Mouse (Mus musculus) T-helper 17 cell (primary cell): ENCODE measurements at regions not wholly inside any gene's neighbourhood (a gene's known extent, or its start where the extent isn't known, plus 50 kb on each side); places are given as distances from the start of the nearest gene placed in this dataset.

Experiments used
- in situ Hi-C, 2 experiments: fragments of 300-600 bp; cut with MboI, MseI; formaldehyde crosslinking; loops; 1 replicate in 1 of 2; 2 replicates in 1 of 2; pipeline ENCODE4 v1.15.1; 2025; ENCODE audit warnings: high pct_unique_total_duplicates in 2 of 2

- in situ Hi-C loops, result loop anchor here in 1 of 2 experiments (5.0 to 10.0 kb wide), 2 partner anchors 63 to 95 kb away; no protein-coding TSS in a partner anchor
Measured at GRCm38 (mm10) chr10:99459823-99460361, 196.9 kb downstream of the Dusp6 start.

DNA sequence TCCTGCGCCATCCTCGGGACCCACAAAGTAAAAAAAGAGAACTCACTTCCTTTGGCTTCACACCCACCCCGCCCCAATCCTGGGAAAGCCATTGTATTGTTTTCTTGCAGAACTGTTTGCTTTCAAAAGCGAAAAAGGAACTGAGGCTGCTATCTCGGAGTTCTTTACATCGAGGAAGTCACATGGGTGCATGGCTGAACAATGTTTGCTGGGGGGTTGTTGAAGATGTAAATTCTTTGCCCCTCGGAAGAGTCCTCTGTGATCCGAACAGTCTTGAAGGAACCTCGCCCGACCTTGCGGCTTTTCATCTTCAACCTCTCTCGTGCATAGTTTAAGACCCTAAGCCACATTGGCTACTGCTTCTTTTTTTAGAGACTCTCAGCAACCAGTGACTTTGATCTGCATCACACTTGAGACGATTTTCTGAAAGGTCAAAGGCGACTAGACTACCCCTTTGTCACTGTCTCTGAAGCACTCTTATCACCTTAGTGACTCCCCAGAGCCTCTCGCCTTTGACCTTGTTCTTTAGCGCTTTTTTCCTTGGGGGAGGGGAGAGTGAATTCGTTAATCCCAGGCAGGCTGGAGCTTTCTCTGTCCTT lies 197.9 kb downstream of the Dusp6 start:
- in situ Hi-C loops, result loop anchor here in 1 of 2 experiments (10.0 kb wide), 1 partner anchor 94 kb away; no protein-coding TSS in a partner anchor

DNA sequence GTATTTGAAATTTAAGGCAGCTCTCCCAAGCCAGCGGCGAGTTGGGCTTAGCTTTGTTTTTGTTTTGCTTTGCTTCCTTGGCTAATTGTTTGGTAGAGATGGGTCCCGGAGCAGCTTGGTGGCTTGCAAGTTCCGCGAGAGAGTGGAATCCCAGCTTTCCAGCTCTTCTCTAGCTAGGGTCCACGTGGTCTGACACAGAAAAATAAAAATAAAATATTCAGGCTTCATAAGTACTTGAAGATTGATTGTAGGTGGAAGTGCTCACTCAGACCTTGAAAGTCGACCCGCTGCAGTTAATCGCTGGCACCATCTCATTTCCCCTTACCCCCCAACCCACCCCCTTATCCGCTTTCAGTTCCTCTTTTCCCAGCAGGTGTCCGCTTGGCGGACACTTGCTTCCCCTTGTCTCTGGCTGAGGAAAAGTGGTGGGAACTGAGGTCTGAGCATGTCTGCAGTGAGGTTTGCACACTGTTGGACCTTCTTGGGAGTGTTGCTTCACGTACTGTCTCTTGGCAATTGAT lies 198.5 kb downstream of the Dusp6 start:
- in situ Hi-C loops, result loop anchor here in 1 of 2 experiments (10.0 kb wide), 1 partner anchor 93 kb away; no protein-coding TSS in a partner anchor

DNA sequence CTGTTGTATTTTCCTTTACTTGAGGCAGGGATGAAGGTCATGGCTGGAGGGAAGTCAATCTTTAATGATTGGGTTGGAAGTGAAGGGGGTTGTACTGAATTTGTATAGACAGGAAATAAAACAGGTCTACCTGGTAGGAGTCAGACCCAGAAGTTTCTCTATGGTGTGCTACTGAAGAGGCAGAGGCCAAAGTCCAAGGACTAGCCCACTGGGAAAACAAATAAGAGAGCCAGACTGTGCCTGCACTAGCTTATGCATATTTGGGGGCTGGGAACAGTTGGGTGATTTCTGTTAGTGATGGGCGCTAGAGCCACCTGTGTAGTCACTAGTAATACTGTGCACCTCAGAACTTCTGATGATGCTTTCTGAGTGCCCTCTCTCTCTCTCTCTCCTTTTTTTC lies 203.7 kb downstream of the Dusp6 start:
- in situ Hi-C loops, result loop anchor here in 1 of 2 experiments (10.0 kb wide), 1 partner anchor 88 kb away; no protein-coding TSS in a partner anchor

DNA sequence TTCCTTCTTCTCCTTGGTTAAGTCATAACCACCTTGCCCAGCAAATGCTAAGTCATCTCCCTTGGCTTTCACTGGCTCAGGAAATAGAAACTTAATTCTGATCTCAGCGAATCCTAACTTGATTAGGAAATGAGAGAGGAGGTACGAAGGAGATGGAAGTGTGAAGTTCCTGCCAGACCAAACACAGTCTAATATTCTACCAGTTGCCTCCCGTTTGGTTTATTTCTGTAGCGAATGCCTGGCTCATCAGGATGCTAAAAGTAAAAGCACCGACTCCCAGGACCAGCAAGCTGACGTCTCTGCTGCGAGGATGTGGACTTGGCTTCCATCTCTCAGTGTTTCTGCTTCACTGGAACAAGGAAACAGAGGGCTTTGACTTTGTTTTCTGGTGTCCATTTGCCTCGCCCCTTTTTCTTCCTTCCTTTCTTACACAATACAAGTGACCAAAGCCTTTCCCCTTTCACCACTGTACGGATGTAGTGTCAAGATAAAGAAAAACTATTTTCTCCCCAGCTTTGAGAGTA lies 204.3 kb downstream of the Dusp6 start:
- in situ Hi-C loops, result loop anchor here in 1 of 2 experiments (10.0 kb wide), 1 partner anchor 87 kb away; no protein-coding TSS in a partner anchor

DNA sequence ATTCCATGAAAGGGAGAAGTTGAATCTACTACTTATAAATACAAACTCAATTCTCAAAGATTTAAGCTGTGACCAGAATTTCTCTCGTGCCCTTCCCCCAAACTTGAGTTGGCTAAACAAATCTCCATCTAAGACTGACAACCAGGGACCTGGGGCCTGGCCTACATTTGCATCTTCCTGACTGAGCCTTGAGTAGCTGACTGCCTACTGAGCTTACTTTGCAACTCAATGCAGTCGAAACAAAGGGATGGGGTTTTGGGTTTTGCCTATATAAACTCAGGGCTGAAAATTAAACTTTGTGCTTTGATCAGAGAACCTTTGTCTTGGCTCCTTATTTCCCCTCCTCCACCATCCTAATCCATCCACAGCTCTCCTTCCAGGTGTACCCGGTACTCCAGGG lies 205.9 kb downstream of the Dusp6 start:
- in situ Hi-C loops, result loop anchor here in 1 of 2 experiments (10.0 kb wide), 1 partner anchor 86 kb away; no protein-coding TSS in a partner anchor

DNA sequence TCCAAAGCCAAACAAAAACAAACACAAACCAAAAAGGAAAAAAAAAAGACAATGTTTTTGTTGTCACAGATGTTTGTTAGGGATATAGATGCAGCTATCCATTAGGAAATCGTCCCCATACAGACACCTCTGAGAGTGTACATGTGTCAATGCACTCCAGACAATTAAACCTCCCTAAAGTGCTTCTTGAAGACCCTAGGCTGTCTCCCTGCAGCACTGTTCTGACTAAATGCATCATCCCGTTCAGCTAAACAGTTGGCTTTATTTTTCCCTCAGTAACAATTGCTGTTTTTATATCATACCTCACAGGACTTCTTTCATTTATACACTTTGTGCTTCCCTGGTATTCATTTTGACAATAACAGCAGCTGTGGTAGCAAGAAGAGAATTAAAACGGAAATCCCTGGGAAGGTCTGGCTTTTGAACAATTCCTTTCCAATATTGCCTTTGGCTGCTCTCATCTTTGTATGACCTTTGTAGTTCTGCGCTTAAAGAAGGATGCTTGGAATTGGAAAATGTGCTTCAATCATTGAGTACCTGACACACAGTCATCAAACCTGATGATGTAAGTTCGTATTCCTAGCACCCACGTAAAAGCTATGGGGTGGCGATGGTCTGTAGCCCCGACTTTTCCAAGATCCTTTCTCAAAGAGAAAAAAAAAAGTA lies 208.9 kb downstream of the Dusp6 start:
- in situ Hi-C loops, result no loop called here

DNA sequence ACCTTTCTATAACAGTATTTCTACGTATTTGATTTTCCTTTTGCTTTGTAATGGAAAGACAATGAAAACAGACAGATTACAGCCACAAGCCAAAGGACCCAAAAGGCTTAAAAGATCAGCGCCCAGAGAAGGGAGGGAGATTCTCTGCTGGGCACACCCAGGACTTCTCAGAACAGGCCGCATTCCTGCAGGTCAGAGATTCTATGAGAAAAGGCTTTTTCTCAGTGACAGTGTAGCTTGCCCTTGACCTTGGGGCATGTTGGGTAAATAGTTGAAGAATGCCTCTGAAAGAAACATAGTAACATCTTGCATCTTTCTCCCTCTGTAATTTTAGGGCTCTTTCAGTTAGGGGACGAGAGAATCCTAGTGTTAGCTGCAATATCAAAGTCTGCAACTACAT lies 209.8 kb downstream of the Dusp6 start:
- in situ Hi-C loops, result no loop called here

GRCm38 (mm10) chr10:99473758-99474157 lies 210.7 kb downstream of the Dusp6 start:
- in situ Hi-C loops, result no loop called here

GRCm38 (mm10) chr10:99474546-99474945 lies 211.5 kb downstream of the Dusp6 start:
- in situ Hi-C loops, result no loop called here

- in situ Hi-C loops, result no loop called here
Measured at GRCm38 (mm10) chr10:99476214-99476613, 213.2 kb downstream of the Dusp6 start.

DNA sequence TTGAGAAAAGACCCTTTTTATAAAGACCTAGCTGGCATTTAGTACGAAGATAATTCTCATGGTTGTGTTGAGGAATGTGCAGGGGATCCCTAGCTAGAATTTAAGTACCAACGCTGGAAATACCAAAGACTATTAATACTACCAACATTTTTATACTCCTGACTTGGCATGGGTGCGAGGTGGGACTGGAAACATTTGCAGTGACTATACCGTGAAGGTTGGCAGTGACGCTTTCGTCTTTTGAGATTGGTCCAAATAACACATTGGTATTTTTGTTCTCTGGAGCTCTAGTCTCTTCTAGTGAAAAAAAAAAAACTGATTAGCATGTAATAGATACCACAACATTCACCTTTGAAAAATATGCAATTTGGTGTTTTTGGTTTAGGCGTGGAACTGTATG lies 213.7 kb downstream of the Dusp6 start:
- in situ Hi-C loops, result no loop called here

DNA sequence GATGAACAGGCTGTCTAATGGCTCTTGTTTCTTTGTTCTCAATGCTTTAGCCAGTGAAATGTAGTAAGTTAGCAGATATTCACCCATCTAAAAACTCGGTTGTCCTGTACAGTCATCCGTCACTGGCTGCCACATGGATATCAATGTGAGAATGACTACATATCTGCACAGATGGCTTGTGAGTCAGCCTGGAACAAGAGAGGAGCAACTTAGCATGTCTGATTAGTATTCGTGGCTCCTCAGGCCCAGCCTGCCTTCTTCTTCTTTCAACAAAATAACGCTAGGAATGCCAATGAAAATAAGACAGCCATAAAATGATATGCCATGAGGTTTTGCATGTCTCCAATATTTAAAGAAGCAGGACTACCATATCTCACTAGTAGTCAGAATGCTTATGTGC lies 217.5 kb downstream of the Dusp6 start:
- in situ Hi-C loops, result no loop called here

GRCm38 (mm10) chr10:99482009-99482408 lies 219.0 kb downstream of the Dusp6 start:
- in situ Hi-C loops, result no loop called here

- in situ Hi-C loops, result loop anchor here in 1 of 2 experiments (5.0 kb wide), 2 partner anchors 79 to 621 kb away; no protein-coding TSS in a partner anchor
Measured at GRCm38 (mm10) chr10:99488195-99489080, 225.4 kb downstream of the Dusp6 start.

DNA sequence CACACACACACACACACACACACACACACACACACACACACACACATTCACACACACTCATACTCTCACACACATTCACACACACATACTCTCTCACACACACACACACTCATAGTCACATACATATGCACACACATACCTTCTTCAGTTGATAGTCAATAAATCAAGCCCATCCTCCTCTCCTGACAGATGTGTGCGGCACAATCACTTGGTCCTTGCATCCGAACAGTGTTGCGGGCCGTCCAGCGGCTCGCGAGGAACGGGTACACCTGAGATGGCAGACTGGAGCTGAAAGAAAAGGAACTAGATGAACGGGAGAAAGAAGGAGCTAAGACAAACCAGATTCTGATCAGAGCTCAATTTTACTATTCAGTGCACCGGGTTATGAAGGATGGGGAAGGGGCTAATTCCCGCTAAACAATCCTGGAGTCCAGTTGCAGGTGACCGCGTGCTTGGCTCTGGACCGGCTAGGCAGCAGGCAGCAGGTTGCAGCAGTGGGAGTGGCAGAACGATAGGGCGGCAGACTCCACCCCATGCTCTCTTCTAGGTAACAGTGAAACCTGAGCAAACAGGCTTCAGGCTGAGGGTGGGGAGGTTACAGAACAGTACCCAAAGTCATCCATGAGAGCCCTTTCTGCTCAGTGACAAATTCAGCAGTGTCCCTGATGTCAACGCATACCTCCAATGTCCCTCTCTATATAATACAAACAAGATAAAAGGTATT lies 247.8 kb downstream of the Csl start:
- in situ Hi-C loops, result no loop called here

DNA sequence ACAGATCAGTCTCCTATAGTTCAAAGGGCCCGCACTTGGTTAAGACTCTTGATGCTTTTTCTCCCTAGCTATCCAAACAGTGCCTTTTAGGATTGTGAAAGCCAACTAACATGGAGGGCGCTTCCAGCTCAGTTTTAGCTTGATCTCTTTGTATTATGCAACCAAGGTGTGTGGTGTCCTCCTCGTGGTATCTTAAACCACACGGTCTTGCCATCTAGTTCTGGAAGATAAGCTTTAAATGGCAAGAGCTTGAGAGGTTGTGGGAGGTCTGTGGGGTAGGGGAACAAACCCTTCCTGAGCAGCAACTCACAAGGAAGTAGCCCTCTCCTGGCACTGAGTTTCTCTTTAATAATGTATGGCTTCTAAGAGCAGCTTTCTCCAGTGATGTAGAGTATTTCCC lies 241.5 kb downstream of the Csl start:
- in situ Hi-C loops, result no loop called here

- in situ Hi-C loops, result no loop called here
Measured at GRCm38 (mm10) chr10:99519479-99519878, 240.0 kb downstream of the Csl start.

- in situ Hi-C loops, result no loop called here
Measured at GRCm38 (mm10) chr10:99523817-99524216, 235.6 kb downstream of the Csl start.
